8 mouse cellular contexts compared by ENCODE assay signal in the genomic region with DNA sequence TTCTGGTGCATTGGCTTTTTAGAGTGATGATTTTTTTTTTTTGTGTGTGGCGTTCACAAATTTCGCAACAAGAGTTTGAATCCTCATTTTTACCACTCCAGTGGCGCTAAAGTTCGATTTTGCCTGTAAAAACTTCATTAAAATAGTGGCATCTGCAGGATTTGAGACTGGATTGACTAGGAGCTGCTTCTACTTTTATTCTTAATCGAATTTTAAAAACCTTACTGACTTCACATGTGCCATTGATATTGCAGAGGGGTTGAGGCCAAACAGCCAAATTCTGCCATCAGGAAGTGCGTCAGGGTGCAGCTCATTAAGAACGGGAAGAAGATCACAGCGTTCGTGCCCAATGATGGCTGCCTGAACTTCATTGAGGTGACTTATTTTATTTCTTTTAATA. TPM values are rescaled to one million over a fixed set of nuclear protein-coding genes. Genes with fewer than 3 reads are reported as not detected.
A peak's percentile ranks its signal among the peaks of the same experiment; 100 is the strongest.
DNase-seq lines count a peak whose midpoint lies in the region; ATAC-seq lines count a peak whose summit lies in the region.
"Had no signal": no experiment of that assay in that cellular context is flagged by ENCODE, and none has a peak within 500 bp of the region (broad histone marks: within the 10 kb centered on the region; RNA-seq: fewer than 3 reads in every experiment).

No protein-coding gene starts in this region.

- H3K27ac ChIP-seq in forebrain, embryonic 14.5 days (ENCODE audit: low read depth, low read length): no peak overlapping the region
- peak overlapping the region; percentile 90 for H3K27ac ChIP-seq in liver, embryonic 12.5 days

- no peaks in the 10 kb centered on the region for H3K27me3 ChIP-seq in forebrain, embryonic 14.5 days (replicated peaks; ENCODE audit: control insufficient read depth, insufficient read depth, low read length)
- no peaks in the 10 kb centered on the region for H3K27me3 ChIP-seq in liver, embryonic 12.5 days (replicated peaks)

- H3K9me3 ChIP-seq in forebrain, embryonic 14.5 days (replicated peaks; ENCODE audit: control insufficient read depth, low read length): no peaks in the 10 kb centered on the region
- H3K9me3 ChIP-seq in liver, embryonic 12.5 days (replicated peaks): no peaks in the 10 kb centered on the region

- no peak for ATAC-seq in forebrain, embryonic 14.5 days
- ATAC-seq in liver, embryonic 12.5 days: no peak

- H3K4me1 ChIP-seq in forebrain, embryonic 14.5 days (ENCODE audit: control insufficient read depth, insufficient read depth, low read length): peaks cover 4% of the 10 kb centered on the region; the same call in 1 of the 2 replicates
- H3K4me1 ChIP-seq in liver, embryonic 12.5 days: peaks cover 44% of the 10 kb centered on the region

- peak overlapping the region; percentile 95 for H3K9ac ChIP-seq in forebrain, embryonic 14.5 days (ENCODE audit: low read length)
- H3K9ac ChIP-seq in liver, embryonic 12.5 days: peak overlapping the region; percentile 95

- H3K36me3 ChIP-seq in forebrain, embryonic 14.5 days (ENCODE audit: control insufficient read depth, insufficient read depth, low read length): peaks cover 33% of the 10 kb centered on the region
- peaks cover 44% of the 10 kb centered on the region for H3K36me3 ChIP-seq in liver, embryonic 12.5 days

- peak overlapping the region; percentile 89 for H3K4me3 ChIP-seq in forebrain, embryonic 14.5 days (ENCODE audit: low read depth, low read length)
- peak overlapping the region; percentile 91 for H3K4me3 ChIP-seq in liver, embryonic 12.5 days

- 44% methylated on average over 9 of the region's 9 CpGs for whole genome bisulfite sequencing in forebrain, embryonic 14.5 days
- 17% methylated on average over 9 of the region's 9 CpGs for WGBS in liver, embryonic 12.5 days (ENCODE audit: insufficient replicate concordance)

- H3K4me2 ChIP-seq in forebrain, embryonic 14.5 days (ENCODE audit: low read length): peak overlapping the region; percentile 77
- H3K4me2 ChIP-seq in liver, embryonic 12.5 days: peak overlapping the region; percentile 74

- DNase-seq in 416B (ENCODE audit: low read depth) (peak; percentile 66), A20 (ENCODE audit: low read depth, low spot score) (peak; percentile 39)
- DNase-seq in forebrain, embryonic 14.5 days (ENCODE audit: low spot score): no peak
- no peak for DNase-seq in layer of hippocampus, postnatal 14 days (ENCODE audit: low spot score in 2 of 2)
- DNase-seq in left cerebral cortex, adult 18-20 months (ENCODE audit: low spot score in 2 of 2): no peak
- DNase-seq in B cell, adult 2 months: no peak
- DNase-seq: lung, adult 2 months had no signal

RNA-seq across cellular contexts. Expression of a gene that starts 1.3 kb away (rescaled TPM):
- 146 and 210 TPM in 2 replicates for polyA plus RNA-seq in forebrain, embryonic 14.5 days (2014; fragmentation: Nextera tagmentation; extraction: Ambion mirVana)
- polyA plus RNA-seq in liver, embryonic 12.5 days (2016; fragmentation: Nextera tagmentation; extraction: Ambion mirVana): 239 and 250 TPM in 2 replicates
- total RNA-seq in layer of hippocampus, postnatal 14 days (2021): 100 to 1,000 TPM; 214 to 220 TPM
- 100 to 1,000 TPM; 230 to 249 TPM for total RNA-seq in left cerebral cortex, adult 18-20 months (2021)

RNA-seq across cellular contexts. Expression of a gene that starts 18.9 kb away (rescaled TPM):
- 3.9 and 4.5 TPM in 2 replicates for polyA plus RNA-seq in forebrain, embryonic 14.5 days (2014; fragmentation: Nextera tagmentation; extraction: Ambion mirVana)
- polyA plus RNA-seq in liver, embryonic 12.5 days (2016; fragmentation: Nextera tagmentation; extraction: Ambion mirVana): not detected in 2 replicates
- total RNA-seq in layer of hippocampus, postnatal 14 days (2021): 1 to 10 TPM; 1.7 to 1.9 TPM
- total RNA-seq in left cerebral cortex, adult 18-20 months (2021): 10 to 100 TPM; 23.8 to 26.8 TPM
- polyA plus RNA-seq: lung, adult 2 months had no signal

Comparison
In these comparisons a context has a peak if more than half of its experiments do, and no peak if none do; other contexts are left out.
1. DNase-seq: peak in 416B (single experiment) and A20 (single experiment); none in forebrain, embryonic 14.5 days (single experiment), layer of hippocampus, postnatal 14 days (0 of 2), left cerebral cortex, adult 18-20 months (0 of 2) and B cell, adult 2 months (0 of 2).
2. RNA of a gene that starts 18.9 kb away (total RNA-seq): 23.8 to 26.8 TPM in left cerebral cortex, adult 18-20 months; 1.7 to 1.9 TPM in layer of hippocampus, postnatal 14 days; every median in the first group is over 4 times any median in the second.